Mouse (Mus musculus) Patski (cell line): ENCODE results near the gene Pkd2l1. TPM values are rescaled to one million over a fixed set of nuclear protein-coding genes. Genes with fewer than 3 reads are reported as not detected.

Experiments used
- ATAC-seq: fragments of 100-300 bp; one replicate; pipeline ENCODE4 v1.8.0; 2021
- CTCF ChIA-PET: fragments of 350-600 bp; sonication (Branson Sonifier 250); formaldehyde crosslinking; loops from one replicate; lab custom pipeline; 2022; ENCODE audit warnings: inconsistent platforms; lab: Charles Lee
- POLR2A ChIA-PET: fragments of 350-600 bp; sonication (Branson Sonifier 250); formaldehyde crosslinking; loops from one replicate; lab custom pipeline; 2022; ENCODE audit warnings: antibody characterized with exemption, inconsistent platforms; lab: Charles Lee
- DNase-seq: peaks from one replicate; pipeline ENCODE4 v3.0.0-alpha.2; 2011; ENCODE audit warnings: low read depth, low spot score
- H3K27me3 ChIP-seq: fragments of 371-371 bp; one replicate; pipeline ENCODE4 v1.5.1; 2021
- CTCF ChIP-seq: fragments of 100-300 bp; IDR thresholded peaks from one replicate; pipeline ENCODE4 v1.5.1; 2021
- in situ Hi-C: fragments of 300-500 bp; cut with MboI; formaldehyde crosslinking; loops from 3 replicates; pipeline ENCODE4 v1.11.1; 2018; ENCODE audit warnings: low pct_unique_long_range_greater_than_20kb, mixed read lengths
- polyA plus RNA-seq: library from polyadenylated mRNA; unstranded; gene quantifications from one replicate; pipeline ENCODE4 v1.2.3, GENCODE M21; 2021

Pkd2l1 gene
- polyA plus RNA-seq, 1 experiment from 2014 or later, result 0.03 TPM

DNA sequence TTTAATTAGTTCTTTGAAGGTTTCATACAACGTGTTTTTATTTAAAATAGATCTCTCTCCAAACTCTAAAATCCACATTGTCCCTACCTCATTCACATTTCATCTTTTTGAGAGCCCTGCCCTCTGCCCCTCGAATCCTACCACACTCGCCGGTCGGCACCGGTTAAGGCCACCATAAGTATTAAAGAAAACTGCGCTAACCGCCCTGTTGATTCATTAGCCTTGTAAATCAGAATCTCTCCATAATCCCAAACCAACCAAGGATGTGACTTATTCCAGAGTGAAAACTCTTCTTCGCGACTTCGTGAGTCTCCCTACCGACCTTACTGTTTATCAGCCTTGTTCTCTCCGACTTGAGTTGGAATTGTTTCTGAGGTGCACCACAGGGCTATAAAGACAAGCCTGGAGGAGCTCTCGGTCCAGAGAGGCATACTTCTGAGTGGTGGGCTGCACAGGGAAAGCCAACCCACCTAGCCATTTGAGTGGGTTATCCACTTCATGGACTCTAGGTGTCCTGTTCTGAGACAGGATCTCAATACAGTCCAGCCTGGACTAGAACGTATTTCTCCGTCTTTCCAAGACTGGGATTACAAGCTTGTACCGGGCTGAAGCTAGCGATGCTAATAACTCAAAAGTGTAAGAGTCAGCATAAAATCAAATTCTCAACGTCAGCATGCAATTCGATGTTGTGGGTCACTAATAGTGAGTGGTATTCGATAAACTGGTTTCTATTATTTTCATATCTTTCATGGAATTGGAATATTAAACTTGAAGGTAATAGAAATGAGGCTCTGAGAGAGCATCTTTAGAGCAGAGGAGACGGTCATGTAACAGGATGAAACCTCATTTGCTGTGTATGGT lies 84.4 kb downstream of the Pkd2l1 start:
- DNase-seq, result no peak
- peak; percentile 17 for ATAC-seq
- POLR2A ChIA-PET, result interaction anchor here (0.6 kb wide), 1 partner anchor 548 kb away, joined by 8 read pairs; no protein-coding TSS in a partner anchor

DNA sequence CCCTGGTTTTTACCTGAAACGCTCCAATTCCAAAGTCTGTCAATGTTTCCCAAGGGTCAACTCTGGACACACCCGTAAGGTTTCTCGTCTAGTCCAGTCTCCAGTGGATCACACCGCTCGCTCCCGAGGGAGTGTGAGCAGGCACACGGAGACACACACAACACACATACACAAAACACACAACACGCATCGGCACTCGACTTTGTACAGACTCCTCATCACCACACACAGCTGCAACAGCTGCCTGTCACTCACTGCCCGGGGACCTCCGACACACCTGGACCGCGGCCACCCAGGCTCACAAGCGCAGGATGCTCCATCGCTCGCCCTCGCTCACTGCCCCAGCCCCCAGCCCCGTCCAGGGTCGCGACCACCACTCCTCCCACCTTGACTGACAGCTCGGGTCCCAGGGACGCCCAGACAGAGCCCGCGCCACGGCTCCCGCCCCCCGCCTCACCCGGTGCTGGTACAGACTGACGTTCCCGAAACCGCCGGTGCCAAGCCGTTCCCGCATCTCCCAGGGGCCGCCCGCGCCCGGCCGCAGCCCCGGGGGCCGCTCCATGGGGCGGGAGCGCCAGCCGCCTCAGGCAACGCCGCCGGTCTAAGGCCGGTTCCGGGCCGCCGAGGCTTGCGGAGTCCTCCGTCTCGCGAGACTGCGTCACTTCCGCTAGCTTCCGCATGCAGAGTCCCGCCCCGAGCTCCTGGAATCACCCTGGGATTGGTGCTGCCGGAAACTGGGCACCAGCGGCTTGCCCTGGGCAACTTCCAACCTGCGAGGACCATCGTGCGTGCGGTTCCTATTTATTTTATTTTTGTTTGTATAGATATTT lies 85.2 kb downstream of the Pkd2l1 start, which contains the start of gene Chuk:
Gene Chuk, minus strand, starts transcription at position 650 of the 830 bp plus-strand sequence.
- CTCF ChIA-PET, result interaction anchor here (2.4 kb wide), 1 partner anchor 11 kb away, joined by 7 read pairs; no protein-coding TSS in a partner anchor
- peak; percentile 94 for ATAC-seq
- H3K27me3 ChIP-seq, result no peaks in the 10 kb centered on the region
- TF ChIP-seq CTCF, result no peak
- POLR2A ChIA-PET, result no interaction called here
- in situ Hi-C loops, result no loop called here
- peak; percentile 68 for DNase-seq

More for the DNA sequence above, 84.4 kb downstream of the Pkd2l1 start:
- TF ChIP-seq CTCF, result no peak
- in situ Hi-C loops, result no loop called here
- H3K27me3 ChIP-seq, result no peaks in the 10 kb centered on the region
- CTCF ChIA-PET, result no interaction called here

DNA sequence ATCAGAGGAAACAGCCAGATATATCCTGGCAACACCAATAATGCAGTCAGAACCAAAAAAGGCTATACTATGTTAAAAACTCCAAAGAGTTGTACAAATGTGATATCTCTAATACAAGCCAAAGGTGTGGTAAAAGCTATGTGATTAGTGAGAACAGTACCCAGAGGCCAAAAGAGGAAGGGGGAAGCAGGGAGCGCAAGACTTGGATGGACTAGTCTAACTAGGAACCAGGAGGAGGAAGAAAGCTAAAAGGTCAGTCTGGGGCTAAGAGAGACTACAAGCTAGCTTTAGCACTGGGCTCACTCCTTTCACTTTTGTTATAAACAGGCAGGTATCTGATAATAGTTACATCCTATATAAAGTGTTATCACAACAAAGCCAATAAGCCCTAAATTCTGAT lies 87.8 kb downstream of the Pkd2l1 start:
- no peak for DNase-seq

DNA sequence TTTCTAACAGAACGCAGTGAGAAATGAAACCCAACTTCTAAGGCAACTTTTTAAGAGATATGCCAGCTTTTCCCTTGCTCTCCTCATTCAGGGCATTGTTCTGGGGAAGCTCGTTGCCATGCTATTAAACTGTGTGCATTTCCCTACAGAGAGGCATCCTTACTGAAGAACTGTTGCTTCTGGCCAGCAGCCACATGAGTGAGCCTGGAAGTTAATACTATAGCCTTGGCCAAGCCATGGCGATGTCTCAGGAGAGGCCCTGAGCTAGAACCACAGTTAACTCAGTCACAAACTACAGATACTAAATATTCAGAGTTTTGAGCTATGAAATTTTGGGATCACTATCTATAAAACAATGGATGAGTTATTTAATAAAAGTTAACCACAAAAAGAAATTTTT lies 89.2 kb downstream of the Pkd2l1 start:
- no peak for ATAC-seq
- DNase-seq, result no peak
- ChIA-PET CTCF (interaction anchor here (0.9 to 3.3 kb wide), 2 partner anchors 9 to 14 kb away, joined by 3 to 8 read pairs; no protein-coding TSS in a partner anchor), POLR2A (interaction anchor here (1.4 kb wide), 1 partner anchor 11 kb away, joined by 6 read pairs; no protein-coding TSS in a partner anchor)
- no peak for TF ChIP-seq CTCF
- H3K27me3 ChIP-seq, result no peaks in the 10 kb centered on the region
- in situ Hi-C loops, result no loop called here

More for the DNA sequence above, 87.8 kb downstream of the Pkd2l1 start:
- in situ Hi-C loops, result no loop called here
- no peak for ATAC-seq
- TF ChIP-seq CTCF, result no peak
- H3K27me3 ChIP-seq, result no peaks in the 10 kb centered on the region
- ChIA-PET POLR2A (no interaction called here), CTCF (interaction anchor here (1.0 to 3.3 kb wide), 3 partner anchors 8 to 16 kb away, joined by 3 to 8 read pairs (median 7); no protein-coding TSS in a partner anchor)

DNA sequence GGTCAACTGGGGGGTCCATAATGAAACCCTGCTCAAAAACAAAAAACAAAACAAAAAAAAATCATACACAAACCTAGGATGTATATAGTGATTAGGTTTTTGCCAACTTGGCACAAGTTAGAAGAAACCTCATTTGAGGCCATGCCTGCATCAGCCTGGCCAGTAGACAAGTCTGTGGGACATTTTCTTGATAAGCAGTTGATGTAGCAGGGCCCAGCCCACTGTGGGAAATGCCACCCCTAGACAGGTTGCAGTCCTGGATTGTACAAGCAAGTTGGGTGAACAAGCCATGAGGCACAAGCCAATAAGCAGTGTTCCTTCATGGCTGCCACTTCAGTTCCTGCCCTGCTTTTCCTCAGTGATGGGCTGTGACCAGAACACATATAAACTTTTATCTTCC lies 91.4 kb downstream of the Pkd2l1 start:
- DNase-seq, result no peak
- H3K27me3 ChIP-seq, result no peaks in the 10 kb centered on the region
- TF ChIP-seq CTCF, result no peak
- ChIA-PET CTCF (no interaction called here), POLR2A (no interaction called here)
- in situ Hi-C loops, result no loop called here
- ATAC-seq, result no peak

Other genes starting within 250 kb of the Pkd2l1 start
- gene Cpn1, start 205.9 kb downstream of the Pkd2l1 start, polyA plus RNA-seq, result 0.30 TPM
- gene Cyp2c23, start 163.2 kb downstream of the Pkd2l1 start, polyA plus RNA-seq, result 0.58 TPM
- gene Erlin1, start 122.7 kb downstream of the Pkd2l1 start, polyA plus RNA-seq, result 32.6 TPM
- 62.1 TPM for gene Chuk, start 85.0 kb downstream of the Pkd2l1 start, polyA plus RNA-seq
- 21.9 TPM for gene Cwf19l1, start 56.6 kb downstream of the Pkd2l1 start, polyA plus RNA-seq
- gene Bloc1s2, start 46.0 kb downstream of the Pkd2l1 start, polyA plus RNA-seq, result 71.1 TPM
- gene Scd3, start 10.8 kb upstream of the Pkd2l1 start, polyA plus RNA-seq, result 0.05 TPM
- 152 TPM for gene Scd2, start 101.2 kb upstream of the Pkd2l1 start, polyA plus RNA-seq
- gene Scd4, start 140.7 kb upstream of the Pkd2l1 start, polyA plus RNA-seq, result 0.09 TPM
- gene Scd1, start 215.4 kb upstream of the Pkd2l1 start, polyA plus RNA-seq, result 2.4 TPM